Mouse (Mus musculus) c-Kit-positive CD71-positive TER-119-negative erythroid progenitor cells, embryonic 14.5 days (primary cell): ENCODE data around the gene Hspb7.

Source experiments
- DNase-seq: peaks from one replicate; pipeline ENCODE4 v3.0.0-alpha.2; 2013; ENCODE audit warnings: low read depth

Hspb7 gene

GRCm38 (mm10) chr4:141419398-141420191 lies 984 bp upstream of the Hspb7 start:
- no peak for DNase-seq

GRCm38 (mm10) chr4:141420886-141421285 lies 307 bp downstream of the Hspb7 start:
- no peak for DNase-seq

GRCm38 (mm10) chr4:141421423-141421822 lies 844 bp downstream of the Hspb7 start:
- no peak for DNase-seq

- DNase-seq = no peak
These were observed 2.3 kb downstream of the Hspb7 start for GRCm38 (mm10) chr4:141422841-141423240.

GRCm38 (mm10) chr4:141423288-141423687 lies 2.7 kb downstream of the Hspb7 start:
- no peak for DNase-seq

- DNase-seq = no peak
These were observed 3.3 kb downstream of the Hspb7 start for GRCm38 (mm10) chr4:141423691-141424431.

- no peak for DNase-seq
These were observed 5.2 kb downstream of the Hspb7 start for GRCm38 (mm10) chr4:141425484-141426479.

- DNase-seq = no peak
These were observed 6.5 kb downstream of the Hspb7 start for GRCm38 (mm10) chr4:141426796-141427745.

- no peak for DNase-seq
These were observed 7.3 kb downstream of the Hspb7 start for GRCm38 (mm10) chr4:141427921-141428320.

GRCm38 (mm10) chr4:141429381-141429780 lies 8.8 kb downstream of the Hspb7 start:
- DNase-seq = no peak

GRCm38 (mm10) chr4:141429847-141430246 lies 9.3 kb downstream of the Hspb7 start:
- no peak for DNase-seq

GRCm38 (mm10) chr4:141430997-141431396 lies 10.4 kb downstream of the Hspb7 start:
- DNase-seq = no peak

GRCm38 (mm10) chr4:141432666-141433065 lies 12.1 kb downstream of the Hspb7 start:
- DNase-seq = no peak

- no peak for DNase-seq
These were observed 12.6 kb downstream of the Hspb7 start for GRCm38 (mm10) chr4:141433191-141433590.

- DNase-seq = no peak
These were observed 15.4 kb downstream of the Hspb7 start, which contains the start of gene Srarp for GRCm38 (mm10) chr4:141435974-141436373. Gene Srarp, minus strand, starts transcription at chr4:141436105.

- no peak for DNase-seq
These were observed 18.7 kb downstream of the Hspb7 start for GRCm38 (mm10) chr4:141439083-141439803.

- DNase-seq = no peak
These were observed 20.3 kb downstream of the Hspb7 start for GRCm38 (mm10) chr4:141440877-141441276.

GRCm38 (mm10) chr4:141443641-141444429 lies 23.3 kb downstream of the Hspb7 start:
- no peak for DNase-seq
